Mouse (Mus musculus) retina, postnatal 1 day (tissue): ENCODE data around the gene Pex10.

Experiments used
- DNase-seq: peaks from one replicate; pipeline ENCODE4 v3.0.0-alpha.2; 2012

Gene Pex10

DNA sequence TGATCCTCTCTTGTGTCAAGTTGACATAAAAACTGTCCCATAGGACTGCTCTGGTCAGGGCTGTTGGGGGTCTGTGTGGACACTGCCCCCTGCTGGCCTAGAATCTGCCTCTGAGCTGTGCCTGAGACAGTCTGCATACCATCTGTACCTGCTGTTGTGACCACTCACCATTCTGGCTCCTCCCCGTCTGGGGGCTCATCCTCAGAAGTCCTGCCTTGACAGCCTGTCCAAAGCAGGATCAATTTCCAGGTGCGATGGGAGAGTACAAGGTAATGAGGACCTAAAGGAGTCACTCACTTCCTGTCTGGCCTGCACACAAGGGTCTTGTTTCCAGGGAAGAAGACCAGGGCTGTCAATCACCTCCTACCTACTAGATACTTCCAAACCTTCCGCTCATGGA lies 27.7 kb downstream of the Pex10 start:
- DNase-seq = peak; percentile 71

DNA sequence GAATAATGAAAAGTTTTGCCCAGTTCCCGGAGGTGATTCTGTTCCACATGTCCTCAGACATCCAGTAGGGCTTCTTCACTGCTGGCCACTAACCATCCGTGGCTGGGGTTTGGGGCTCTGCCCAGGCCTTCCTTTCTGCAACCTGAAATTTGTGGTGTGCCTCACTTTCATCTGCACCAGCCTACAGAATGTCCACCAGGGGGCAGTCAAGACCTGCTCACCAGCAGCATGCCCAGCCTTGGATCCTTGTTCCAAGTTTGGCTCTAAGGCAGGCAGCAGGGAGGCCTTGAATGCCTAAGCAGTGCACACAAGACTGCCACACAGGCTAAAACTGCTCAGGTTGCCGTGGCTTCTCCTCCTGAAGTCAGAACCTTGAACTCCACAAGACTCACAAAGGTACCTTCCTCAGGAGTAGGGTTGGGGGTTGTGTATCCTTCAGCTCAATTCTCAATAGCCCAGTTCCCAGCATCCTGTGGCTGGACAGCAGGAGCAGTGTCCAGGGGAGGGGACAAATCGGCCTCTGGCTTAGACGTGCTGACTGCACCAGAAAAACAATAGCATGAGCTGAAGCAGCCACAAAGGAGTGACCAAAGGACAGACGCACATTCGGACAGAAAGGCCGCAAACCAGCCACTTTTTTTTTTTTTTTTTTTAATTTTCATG lies 28.6 kb downstream of the Pex10 start:
- peak; percentile 91 for DNase-seq

DNA sequence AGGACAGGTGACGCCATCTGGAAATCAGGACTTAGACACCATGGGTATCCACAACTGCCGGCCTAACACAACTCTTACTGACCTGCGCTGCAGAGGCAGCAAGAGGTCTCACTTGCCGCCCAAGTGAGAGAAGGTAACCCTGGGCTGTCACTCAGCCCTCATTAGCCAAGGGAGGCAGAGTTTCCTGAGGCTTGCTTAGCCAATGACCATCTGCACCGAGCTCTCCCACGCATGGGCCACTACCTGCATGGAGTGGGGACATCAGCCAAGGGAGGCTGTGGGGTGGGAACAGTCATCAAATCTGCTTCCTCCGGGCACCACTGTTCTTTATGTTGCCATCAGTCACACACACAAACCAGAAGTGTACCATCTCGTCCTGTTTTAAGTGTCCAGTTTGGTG lies 29.2 kb downstream of the Pex10 start:
- DNase-seq = no peak

DNA sequence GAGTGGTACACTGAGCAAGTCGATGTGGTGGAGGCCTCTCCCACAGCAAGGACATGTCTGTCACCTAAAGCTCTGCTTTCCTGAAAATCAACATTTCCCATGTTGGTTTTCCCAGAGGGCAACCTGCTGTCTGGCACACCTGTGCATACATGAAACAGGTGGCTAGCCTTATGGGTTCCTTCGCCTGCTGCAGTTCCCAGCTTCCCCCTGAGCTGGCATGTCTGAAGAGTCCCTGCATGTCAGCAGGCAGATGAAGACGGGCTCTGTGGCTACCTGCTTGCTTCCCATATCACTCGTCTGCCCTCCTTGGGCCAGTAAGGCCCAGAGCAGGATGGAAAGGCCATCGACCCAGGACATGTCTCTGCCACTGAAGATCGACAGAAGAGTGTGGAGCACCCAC lies 30.6 kb downstream of the Pex10 start:
- no peak for DNase-seq

DNA sequence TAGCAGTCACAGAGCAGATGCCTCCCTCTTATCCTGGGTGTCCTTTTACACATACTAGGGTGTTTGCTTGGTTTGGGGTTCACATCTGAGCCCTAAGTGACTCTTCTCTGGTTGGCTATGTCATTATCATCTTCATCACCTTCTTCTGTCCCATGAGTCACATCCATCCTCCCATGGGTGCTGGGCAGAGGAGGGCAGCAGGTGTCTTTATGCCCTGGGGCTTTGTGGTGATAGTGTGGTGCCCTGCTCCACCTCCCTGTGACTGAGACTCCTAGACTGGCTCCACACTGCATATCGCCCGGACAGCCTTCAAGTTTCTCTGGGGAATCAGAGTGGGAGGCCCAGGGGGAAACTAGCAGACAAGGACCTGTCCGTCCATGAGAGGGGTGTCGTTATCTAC lies 31.8 kb downstream of the Pex10 start:
- DNase-seq = no peak

DNA sequence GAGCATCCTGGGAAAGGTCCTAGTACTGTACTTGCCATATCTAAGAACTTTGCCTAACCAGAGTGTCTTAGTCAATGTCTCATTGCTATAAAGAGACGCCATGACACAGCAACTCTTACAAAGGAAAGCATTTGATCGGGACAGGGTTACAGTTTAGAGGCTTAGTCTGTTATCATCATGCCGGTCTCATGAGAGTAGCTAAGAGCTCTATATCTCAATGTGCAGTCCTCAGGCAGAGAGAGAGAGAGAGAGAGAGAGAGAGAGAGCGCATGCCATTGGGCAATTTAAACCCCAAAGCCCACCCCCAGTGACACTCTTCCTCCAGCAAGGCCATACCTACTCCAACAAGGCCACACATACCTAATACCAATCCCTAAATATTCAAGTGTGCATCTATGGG lies 41.1 kb downstream of the Pex10 start:
- no peak for DNase-seq

DNA sequence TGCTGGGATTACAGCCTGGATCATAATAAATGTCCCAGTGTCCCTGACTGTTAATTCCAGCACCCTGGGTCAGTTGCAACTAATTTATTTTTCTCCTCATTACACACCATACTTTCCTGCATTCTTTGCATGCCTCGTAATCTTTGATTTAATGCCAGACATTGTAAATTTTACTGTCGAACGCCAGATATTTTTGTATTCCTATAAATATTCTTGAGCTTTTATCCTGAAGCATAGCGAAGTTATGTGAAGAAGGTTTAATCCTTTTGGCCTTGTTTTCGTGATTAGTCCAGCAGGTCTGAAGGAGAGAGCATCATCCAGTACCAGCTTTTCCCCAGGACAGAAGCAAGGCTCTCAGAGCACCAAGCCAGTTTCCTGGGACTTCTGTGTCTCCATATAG lies 42.7 kb downstream of the Pex10 start:
- no peak for DNase-seq

DNA sequence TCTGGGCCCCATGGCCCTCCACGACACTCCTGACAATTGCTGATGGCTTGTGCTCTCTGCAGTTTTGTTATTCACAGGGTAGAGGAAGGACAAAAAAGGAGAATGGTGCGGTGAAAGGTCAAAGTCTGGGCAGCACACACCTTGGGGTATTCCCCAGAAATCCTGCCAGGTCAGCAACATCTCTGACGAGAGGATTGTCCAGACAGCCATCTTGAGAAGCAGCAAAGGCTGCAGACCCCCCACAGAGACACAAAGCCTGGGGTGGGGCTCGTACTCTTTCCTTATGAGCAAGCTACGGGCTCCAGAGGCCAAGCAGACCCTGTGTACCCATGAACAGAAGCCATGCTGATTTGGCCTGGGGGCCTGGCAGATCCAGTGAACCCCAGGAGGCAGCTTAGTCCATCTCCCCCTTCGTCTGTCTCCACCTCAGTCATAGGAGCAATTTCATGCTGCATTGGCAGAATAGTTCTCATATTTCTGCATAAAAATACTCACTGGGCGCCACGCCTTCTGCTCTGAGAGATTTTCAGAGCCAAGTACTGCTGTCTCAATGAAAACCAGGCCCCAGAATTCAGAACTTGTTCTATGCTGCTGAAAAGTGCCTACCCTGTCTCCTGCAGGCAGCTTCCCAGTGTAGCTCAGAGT lies 47.1 kb downstream of the Pex10 start:
- DNase-seq = no peak

DNA sequence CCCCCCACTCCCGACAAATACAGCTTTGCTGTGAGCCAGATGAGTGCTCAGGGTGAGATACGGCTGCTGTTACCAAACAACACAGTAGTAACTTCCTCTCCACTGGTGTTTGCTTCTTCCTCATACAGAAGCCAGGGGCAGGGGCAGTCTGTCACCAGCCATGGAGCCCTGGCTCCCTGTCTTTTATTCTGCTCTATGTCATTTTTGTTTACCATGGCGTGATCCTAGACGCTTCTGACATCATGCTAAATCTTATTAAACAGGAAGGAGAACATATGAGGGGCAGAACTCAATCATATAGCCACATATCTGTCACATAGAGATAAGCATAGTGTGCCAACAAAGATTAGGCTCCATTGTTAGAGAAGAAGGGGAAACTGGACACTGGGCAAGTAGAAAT lies 49.8 kb downstream of the Pex10 start:
- DNase-seq = no peak

DNA sequence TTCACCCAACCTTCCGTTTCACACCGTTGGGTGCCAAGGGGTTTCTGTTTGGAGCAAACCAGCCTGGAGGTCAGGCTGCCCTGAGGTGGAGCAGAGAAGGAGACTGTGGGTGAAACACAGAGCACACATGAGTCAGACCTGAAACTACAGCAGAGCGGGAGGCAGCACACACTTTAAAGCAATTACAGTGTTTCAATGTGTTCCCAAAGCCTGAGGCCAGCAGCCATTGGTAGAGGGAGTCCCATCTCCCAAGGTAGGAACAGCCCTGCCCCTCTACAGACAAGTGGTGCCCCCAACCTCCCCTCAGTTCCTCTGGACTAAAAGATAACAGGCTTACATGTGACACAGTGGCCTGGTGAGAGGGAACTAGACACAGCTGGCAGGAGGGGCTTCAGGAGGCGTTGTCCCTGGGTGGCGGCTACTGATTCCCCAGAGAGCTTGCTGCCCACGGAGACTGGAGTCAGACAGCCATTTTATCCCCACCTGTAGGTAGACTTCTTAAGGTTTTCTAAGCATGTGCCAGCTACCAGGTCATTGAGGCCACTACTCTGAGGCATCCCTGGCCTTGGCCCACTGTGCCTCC lies 50.7 kb downstream of the Pex10 start:
- DNase-seq = no peak

DNA sequence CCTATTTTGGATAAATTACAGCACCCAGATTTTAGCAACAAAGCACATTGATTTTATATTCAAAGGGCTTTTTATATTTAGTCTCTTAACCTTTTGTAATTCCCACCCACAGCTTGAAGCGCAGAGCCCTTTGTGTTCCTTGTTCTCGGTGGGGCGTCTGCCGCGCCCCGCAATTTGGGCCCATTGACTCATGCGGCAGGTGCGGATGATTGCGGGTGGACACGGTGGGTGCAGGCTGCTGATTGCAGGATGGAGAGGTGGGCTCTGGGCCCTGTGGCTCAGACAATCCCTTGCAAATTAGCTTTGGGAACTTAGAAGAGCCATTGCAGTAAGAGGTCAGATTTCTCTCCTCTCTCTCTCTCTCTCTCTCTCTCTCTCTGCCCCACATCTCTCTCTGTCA lies 51.5 kb downstream of the Pex10 start:
- DNase-seq = no peak

DNA sequence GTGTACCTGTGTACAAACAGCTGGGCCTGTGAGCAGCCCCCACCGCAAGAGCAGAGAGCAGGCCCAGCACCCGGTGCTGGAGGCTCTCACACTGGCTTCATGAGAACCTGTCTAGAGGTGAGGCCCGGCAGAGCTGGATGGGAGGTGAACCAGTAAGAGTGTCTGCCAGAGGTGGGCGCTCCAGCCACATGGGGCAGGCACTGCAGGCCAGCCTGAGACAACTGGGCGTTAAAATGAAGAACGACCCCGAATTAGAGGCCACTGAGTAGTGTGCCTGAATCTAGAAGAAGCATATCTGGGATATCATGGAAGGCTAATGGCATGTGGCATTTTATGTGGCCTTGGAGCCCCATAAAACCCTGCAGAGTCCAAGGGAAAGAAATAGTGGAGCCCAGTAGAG lies 53.2 kb downstream of the Pex10 start:
- no peak for DNase-seq

DNA sequence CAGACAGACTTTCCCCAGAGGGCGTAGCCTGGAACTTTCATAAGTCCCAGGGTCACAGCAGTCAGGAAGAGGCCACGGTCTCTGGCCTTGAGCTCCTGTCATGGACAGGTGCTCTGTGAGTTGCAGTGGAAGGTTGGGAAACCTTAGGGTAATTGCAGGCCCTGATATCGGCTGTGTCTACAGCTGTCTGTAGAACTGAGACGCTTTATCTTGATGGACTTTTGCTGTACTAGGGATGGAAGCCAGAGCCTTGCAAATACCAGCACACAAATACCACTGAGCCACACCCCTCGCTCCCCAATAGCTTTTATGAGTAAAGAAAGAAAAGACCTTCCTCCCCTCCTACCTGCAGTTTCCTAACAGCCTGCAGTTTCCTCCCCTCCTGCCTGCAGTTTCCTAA lies 53.8 kb downstream of the Pex10 start:
- DNase-seq = no peak

DNA sequence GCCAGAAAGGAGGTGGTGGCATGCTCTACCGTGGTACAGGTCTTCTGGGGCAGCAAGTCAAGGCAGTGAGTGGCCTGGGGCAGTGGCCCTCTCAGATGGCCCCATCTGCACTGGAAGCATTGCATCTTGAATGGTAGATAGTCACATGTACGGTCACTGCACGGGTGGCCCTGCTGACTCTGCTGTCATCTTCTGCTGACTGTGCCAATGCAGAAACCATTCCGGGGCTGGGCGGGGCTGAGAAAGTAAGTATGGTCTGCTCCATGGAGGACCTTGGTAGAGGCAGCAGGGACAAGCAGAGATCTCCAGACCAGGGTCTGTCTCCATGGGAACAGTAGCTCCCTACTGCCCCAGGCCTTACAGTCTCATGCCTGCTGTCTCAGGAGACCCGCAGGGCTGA lies 54.4 kb downstream of the Pex10 start:
- DNase-seq = no peak
